22 mouse cellular contexts compared by ENCODE assay signal in genomic region chr12:31986463-31986862, GRCm38 (mm10).
"Had no signal": no experiment of that assay in that cellular context is flagged by ENCODE, and none has a peak within 500 bp of the region (broad histone marks: within the 10 kb centered on the region; RNA-seq: fewer than 3 reads in every experiment).

No protein-coding gene starts in this region.

- DNase-seq: gastrocnemius, postnatal 14 days; gastrocnemius, postnatal 36 days; heart, adult 18-20 months; heart, postnatal 10 days; kidney, adult 11 months; kidney, adult 2 months; kidney, adult 9 months; kidney, postnatal 14 days; kidney, postnatal 36 days; liver, embryonic 13.5 days had no signal

- H3K4me3 ChIP-seq: heart, embryonic 10.5 days; heart, embryonic 12.5 days; hindbrain, embryonic 13.5 days; hindbrain, embryonic 15.5 days; kidney, embryonic 15.5 days; layer of hippocampus, adult 2 months; left cerebral cortex, adult 2 months; limb, embryonic 10.5 days; limb, embryonic 12.5 days; liver, embryonic 13.5 days had no signal

- H3K4me1 ChIP-seq: limb, embryonic 12.5 days had no signal

- H3K9me3 ChIP-seq: heart, embryonic 10.5 days; heart, embryonic 12.5 days; hindbrain, embryonic 13.5 days; hindbrain, embryonic 15.5 days; kidney, embryonic 15.5 days; limb, embryonic 10.5 days; limb, embryonic 12.5 days; liver, embryonic 13.5 days had no signal

- H3K27ac ChIP-seq: heart, embryonic 10.5 days; hindbrain, embryonic 13.5 days; hindbrain, embryonic 15.5 days; hindbrain, postnatal 0 days; kidney, embryonic 15.5 days; kidney, postnatal 0 days; layer of hippocampus, adult 2 months; left cerebral cortex, adult 2 months; limb, embryonic 10.5 days; limb, embryonic 12.5 days had no signal

- H3K9ac ChIP-seq: heart, embryonic 12.5 days; hindbrain, embryonic 13.5 days; hindbrain, embryonic 15.5 days; kidney, embryonic 15.5 days; limb, embryonic 12.5 days; liver, embryonic 13.5 days had no signal

- H3K4me2 ChIP-seq: heart, embryonic 12.5 days; hindbrain, embryonic 13.5 days; hindbrain, embryonic 15.5 days; kidney, embryonic 15.5 days; limb, embryonic 12.5 days; liver, embryonic 13.5 days had no signal

- ATAC-seq: hindbrain, postnatal 0 days; intestine, embryonic 16.5 days had no signal

- H3K27me3 ChIP-seq: heart, embryonic 12.5 days; hindbrain, embryonic 13.5 days; hindbrain, embryonic 15.5 days; kidney, embryonic 15.5 days; limb, embryonic 12.5 days; liver, embryonic 13.5 days had no signal

- H3K36me3 ChIP-seq: heart, embryonic 10.5 days; heart, embryonic 12.5 days; kidney, embryonic 15.5 days; limb, embryonic 10.5 days; limb, embryonic 12.5 days had no signal
